Mouse (Mus musculus) midbrain, embryonic 15.5 days (tissue): ENCODE results near the gene Prrt4. TPM values are rescaled to one million over a fixed set of nuclear protein-coding genes. Genes with fewer than 3 reads are reported as not detected.

Experiments used
- ATAC-seq: fragments of 200-750 bp; cut with Nextera tagmentation; replicated peaks from 2 replicates; pipeline ENCODE4 v1.8.0; 2017; ENCODE audit warnings: moderate TSS enrichment
- H3K27ac ChIP-seq: fragments of 300-500 bp; sonication (generic); 2 replicates; pipeline ENCODE4 v1.5.1; 2015; ENCODE audit warnings: mild to moderate bottlenecking, inconsistent platforms
- H3K27me3 ChIP-seq: fragments of 300-500 bp; sonication (generic); replicated peaks from 2 replicates; pipeline ENCODE4 v1.6.1; 2015; ENCODE audit warnings: inconsistent platforms
- H3K36me3 ChIP-seq: fragments of 300-500 bp; sonication (generic); replicated peaks from 2 replicates; pipeline ENCODE4 v1.6.1; 2015; ENCODE audit warnings: inconsistent platforms
- H3K4me1 ChIP-seq: fragments of 300-500 bp; sonication (generic); 2 replicates; pipeline ENCODE4 v1.6.1; 2015; ENCODE audit warnings: inconsistent platforms
- H3K4me2 ChIP-seq: fragments of 300-500 bp; sonication (generic); 2 replicates; pipeline ENCODE4 v1.6.1; 2015; ENCODE audit warnings: inconsistent platforms, mild to moderate bottlenecking, moderate library complexity
- H3K4me3 ChIP-seq: fragments of 300-500 bp; sonication (generic); 2 replicates; pipeline ENCODE4 v1.5.1; 2015; ENCODE audit warnings: mild to moderate bottlenecking, inconsistent platforms
- H3K9ac ChIP-seq: fragments of 300-500 bp; sonication (generic); 2 replicates; pipeline ENCODE4 v1.6.1; 2015; ENCODE audit warnings: mild to moderate bottlenecking, inconsistent platforms
- H3K9me3 ChIP-seq: fragments of 300-500 bp; sonication (generic); 2 replicates; pipeline ENCODE4 v1.6.1; 2016; ENCODE audit warnings: inconsistent platforms
- WGBS: fragments of 180-500 bp; shearing (Covaris S2); methylation state at CpG from one replicate; pipeline ENCODE4 v1.1.7; 2015; ENCODE audit warnings: mixed read lengths; 5-methylcytosine and 5-hydroxymethylcytosine counted together
- polyA plus RNA-seq: library from polyadenylated mRNA; unstranded; fragments of >200 nt; fragmentation: Nextera tagmentation; extraction: Ambion mirVana; gene quantifications from 2 replicates; pipeline ENCODE4 v1.2.1, GENCODE M21; 2015

Gene Prrt4
- polyA plus RNA-seq, 1 experiment from 2014 or later, result 10.7 TPM

DNA sequence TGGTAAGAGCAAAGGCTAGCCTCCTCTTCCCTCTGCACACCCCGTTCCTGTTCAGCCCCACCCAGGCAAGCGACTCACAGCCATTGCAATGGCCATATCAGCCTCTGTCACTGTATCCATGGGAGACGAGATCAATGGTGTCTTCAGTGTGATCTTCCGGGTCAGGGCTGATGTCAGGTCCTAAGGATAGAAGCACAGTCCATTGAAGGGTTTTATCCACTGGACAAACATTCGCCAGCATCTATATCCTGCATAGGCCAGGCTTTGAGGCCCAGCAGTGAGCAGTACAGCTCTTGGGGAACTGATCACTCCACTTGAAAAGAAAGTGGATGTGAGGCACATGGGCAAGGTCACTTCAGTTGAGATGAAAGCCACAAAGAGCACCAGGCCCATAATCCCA lies 27.6 kb upstream of the Prrt4 start:
- Histone ChIP-seq H3K9ac (no peak overlapping the region), H3K36me3 (peaks cover 13% of the 10 kb centered on the region; the same call in 1 of the 2 replicates), H3K27ac (no peak overlapping the region), H3K4me3 (no peak overlapping the region), H3K4me2 (no peak overlapping the region), H3K9me3 (no peaks in the 10 kb centered on the region), H3K4me1 (peaks cover 24% of the 10 kb centered on the region), H3K27me3 (no peaks in the 10 kb centered on the region)
- no peak for ATAC-seq
- 83% methylated on average over 5 of the region's 5 CpGs for WGBS

DNA sequence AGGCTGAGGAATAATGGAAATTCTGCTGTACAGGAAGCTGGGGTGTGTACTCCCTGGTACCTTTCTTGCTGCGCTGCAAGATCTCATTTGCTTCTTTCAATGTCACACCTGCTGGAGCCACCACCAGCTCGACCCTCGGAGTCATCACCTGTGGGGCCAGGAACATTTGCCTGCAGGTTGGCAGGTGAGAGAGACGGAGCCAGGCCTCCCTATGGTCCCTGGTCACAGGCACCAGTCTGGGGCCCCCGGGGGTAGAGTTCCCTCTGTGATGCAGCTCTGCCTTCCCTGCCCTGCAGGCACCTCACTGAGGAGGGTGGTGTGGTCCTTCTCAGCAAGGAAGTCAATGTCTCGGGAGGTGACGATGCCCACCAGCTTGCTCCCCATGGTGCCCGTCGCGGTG lies 26.6 kb upstream of the Prrt4 start:
- no peak overlapping the region for H3K27ac ChIP-seq
- no peaks in the 10 kb centered on the region for H3K27me3 ChIP-seq
- H3K9me3 ChIP-seq, result no peaks in the 10 kb centered on the region
- peaks cover 13% of the 10 kb centered on the region; the same call in 1 of the 2 replicates for H3K36me3 ChIP-seq
- H3K9ac ChIP-seq, result no peak overlapping the region
- whole genome bisulfite sequencing, result 95% methylated on average over 10 of the region's 10 CpGs
- ATAC-seq, result no peak
- no peak overlapping the region for H3K4me3 ChIP-seq
- no peak overlapping the region for H3K4me2 ChIP-seq
- peaks cover 18% of the 10 kb centered on the region for H3K4me1 ChIP-seq

DNA sequence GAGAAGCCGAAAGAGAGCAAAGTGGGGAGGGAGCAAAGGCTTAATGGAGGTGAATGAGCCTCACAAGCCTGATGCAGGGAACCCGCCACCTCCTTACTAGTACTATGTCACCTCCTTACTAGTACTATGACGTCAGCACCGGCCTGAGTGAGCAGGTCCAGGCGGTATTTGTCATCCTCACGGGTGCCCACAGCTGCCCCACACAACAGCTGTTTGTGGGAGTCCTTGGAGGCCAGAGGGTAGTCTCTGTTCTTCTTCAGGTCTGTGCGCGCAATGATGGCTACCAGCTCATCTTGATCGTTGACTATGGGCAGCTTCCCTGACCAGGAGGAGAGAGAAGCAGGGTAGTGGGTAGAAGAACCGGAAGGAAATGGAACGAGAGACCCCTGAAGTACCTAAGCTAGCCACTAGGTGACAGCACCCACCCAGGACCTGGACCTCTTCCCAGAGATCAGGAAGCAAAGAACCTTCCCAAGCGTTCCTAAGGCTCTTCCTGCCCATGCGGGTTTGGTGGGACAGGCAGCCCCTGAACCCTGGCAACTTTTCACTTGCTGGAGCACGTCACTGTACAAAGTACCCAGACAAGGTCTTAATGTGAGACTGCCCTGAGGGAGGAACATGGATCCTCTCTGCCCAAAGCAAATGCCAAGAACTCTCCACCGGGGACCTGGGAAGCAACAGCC lies 25.7 kb upstream of the Prrt4 start:
- H3K27me3 ChIP-seq, result no peaks in the 10 kb centered on the region
- peaks cover 10% of the 10 kb centered on the region for H3K4me1 ChIP-seq
- ATAC-seq, result peak; percentile 28; the same call in 1 of the 2 replicates
- no peak overlapping the region for H3K4me2 ChIP-seq
- H3K4me3 ChIP-seq, result no peak overlapping the region
- no peak overlapping the region for H3K9ac ChIP-seq
- H3K27ac ChIP-seq, result no peak overlapping the region
- WGBS, result 57% methylated on average over 15 of the region's 15 CpGs
- H3K9me3 ChIP-seq, result no peaks in the 10 kb centered on the region
- peaks cover 16% of the 10 kb centered on the region; the same call in 1 of the 2 replicates for H3K36me3 ChIP-seq

DNA sequence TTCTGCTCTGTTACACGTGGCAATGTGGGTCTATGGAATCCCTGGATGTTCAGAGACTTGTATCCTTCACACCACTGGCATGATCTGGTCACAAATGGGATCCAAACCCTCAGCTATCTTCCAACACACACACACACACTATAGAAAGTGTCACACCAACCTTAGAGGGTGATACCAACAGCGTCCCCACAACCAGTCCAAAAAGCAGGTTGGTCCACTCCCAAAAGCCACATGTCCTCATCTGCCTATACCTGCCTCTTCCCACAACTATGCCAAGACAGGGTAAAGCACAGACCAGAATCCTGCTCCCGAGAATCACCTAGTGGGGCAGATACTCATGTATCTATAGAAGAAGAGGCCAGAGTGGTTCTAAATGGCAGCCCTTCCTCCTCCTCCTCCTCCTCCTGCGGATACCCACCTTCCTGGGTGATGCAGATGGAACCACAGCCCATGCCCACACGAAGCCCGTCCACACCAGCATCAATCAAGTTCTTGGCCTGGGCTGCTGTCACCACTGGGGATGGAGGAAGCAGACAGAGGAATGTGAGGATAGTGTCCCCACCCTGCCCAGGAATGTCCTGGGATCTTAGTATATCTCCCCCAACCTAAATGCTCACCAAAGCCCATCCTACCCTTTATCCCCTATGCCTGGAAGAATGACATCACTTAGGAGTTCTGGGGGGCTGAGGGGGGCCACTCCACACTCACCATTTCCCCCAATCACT lies 24.6 kb upstream of the Prrt4 start:
- Histone ChIP-seq H3K9ac (no peak overlapping the region), H3K4me1 (peaks cover 10% of the 10 kb centered on the region), H3K36me3 (peaks cover 16% of the 10 kb centered on the region; the same call in 1 of the 2 replicates), H3K4me3 (no peak overlapping the region), H3K9me3 (no peaks in the 10 kb centered on the region), H3K27ac (no peak overlapping the region), H3K27me3 (0 out of 2 replicates have a peak, but pooled peaks cover 3% of the 10 kb centered on the region), H3K4me2 (no peak overlapping the region)
- no peak for ATAC-seq
- whole genome bisulfite sequencing, result 91% methylated on average over 6 of the region's 6 CpGs

DNA sequence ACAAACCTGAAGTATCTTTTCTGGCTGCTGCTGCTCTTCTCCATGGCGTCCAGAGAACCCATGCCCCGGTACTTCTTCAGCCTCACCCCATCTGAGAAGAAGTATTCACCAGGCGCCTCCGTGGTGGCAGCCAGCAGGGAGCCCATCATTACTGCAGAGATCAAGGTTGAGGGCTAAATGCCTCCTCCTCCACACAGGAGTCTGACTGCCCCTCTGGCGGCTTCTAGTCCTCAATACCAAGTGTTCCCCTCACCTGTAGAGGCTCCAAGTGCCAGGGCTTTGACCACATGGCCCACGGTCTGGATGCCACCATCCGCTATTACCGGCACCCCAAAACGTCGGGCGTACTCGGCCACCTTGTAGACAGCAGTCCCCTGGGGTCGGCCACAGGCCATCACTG lies 23.7 kb upstream of the Prrt4 start:
- WGBS, result 92% methylated on average over 13 of the region's 13 CpGs
- Histone ChIP-seq H3K36me3 (peaks cover 16% of the 10 kb centered on the region; the same call in 1 of the 2 replicates), H3K27me3 (0 out of 2 replicates have a peak, but pooled peaks cover 3% of the 10 kb centered on the region), H3K9me3 (no peaks in the 10 kb centered on the region), H3K4me3 (no peak overlapping the region), H3K4me1 (peaks cover 13% of the 10 kb centered on the region), H3K9ac (no peak overlapping the region), H3K27ac (no peak overlapping the region), H3K4me2 (no peak overlapping the region)
- ATAC-seq, result no peak

DNA sequence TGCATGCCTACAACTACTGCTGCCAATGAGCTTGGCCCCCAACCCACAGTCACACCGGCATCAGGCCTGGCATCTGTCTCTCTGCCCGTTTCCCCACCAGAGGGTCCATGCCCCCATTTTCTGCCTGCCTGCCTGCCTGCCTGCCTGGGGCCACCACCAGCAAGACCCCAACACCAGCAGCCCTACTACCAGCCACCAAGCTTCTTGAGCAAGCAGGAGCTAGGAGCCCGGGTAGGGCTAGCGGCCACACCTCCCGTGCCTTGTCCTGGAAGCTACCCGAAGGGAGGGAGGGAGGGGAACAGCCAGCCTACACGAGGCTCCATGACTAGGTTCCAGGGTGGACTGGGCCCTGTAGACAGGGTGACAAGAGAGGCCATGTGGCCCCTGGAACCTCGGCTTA lies 22.6 kb upstream of the Prrt4 start:
- Histone ChIP-seq H3K4me1 (peaks cover 18% of the 10 kb centered on the region), H3K27me3 (0 out of 2 replicates have a peak, but pooled peaks cover 3% of the 10 kb centered on the region), H3K4me2 (no peak overlapping the region), H3K9ac (no peak overlapping the region), H3K9me3 (no peaks in the 10 kb centered on the region), H3K4me3 (no peak overlapping the region), H3K27ac (no peak overlapping the region), H3K36me3 (peaks cover 16% of the 10 kb centered on the region; the same call in 1 of the 2 replicates)
- WGBS, result 83% methylated on average over 8 of the region's 8 CpGs
- no peak for ATAC-seq

DNA sequence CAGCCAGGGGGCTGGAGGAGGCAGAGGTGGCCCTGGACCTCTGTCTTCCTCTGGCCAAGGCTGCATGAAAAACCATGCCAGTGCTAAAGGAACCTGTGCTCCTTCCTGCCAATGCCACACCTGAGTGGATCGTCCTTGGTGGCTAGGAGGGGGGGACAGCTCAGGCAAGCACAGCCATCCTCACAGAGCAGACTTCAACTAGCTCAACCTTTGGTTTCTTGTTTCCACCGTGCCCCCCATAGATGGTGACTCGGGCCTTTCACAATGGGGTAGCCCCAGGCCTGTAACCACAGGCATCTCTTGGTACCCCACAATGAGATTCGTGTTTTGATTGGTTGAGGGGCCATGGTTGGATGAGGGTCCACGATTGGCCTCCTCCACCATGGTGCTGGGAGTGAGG lies 22.0 kb upstream of the Prrt4 start:
- 0 out of 2 replicates have a peak, but pooled peaks cover 3% of the 10 kb centered on the region for H3K27me3 ChIP-seq
- H3K9me3 ChIP-seq, result no peaks in the 10 kb centered on the region
- no peak overlapping the region for H3K4me3 ChIP-seq
- H3K36me3 ChIP-seq, result peaks cover 16% of the 10 kb centered on the region; the same call in 1 of the 2 replicates
- peaks cover 18% of the 10 kb centered on the region for H3K4me1 ChIP-seq
- no peak for ATAC-seq
- H3K27ac ChIP-seq, result no peak overlapping the region
- WGBS, result 96% methylated on average over 5 of the region's 5 CpGs
- H3K4me2 ChIP-seq, result no peak overlapping the region
- H3K9ac ChIP-seq, result no peak overlapping the region

DNA sequence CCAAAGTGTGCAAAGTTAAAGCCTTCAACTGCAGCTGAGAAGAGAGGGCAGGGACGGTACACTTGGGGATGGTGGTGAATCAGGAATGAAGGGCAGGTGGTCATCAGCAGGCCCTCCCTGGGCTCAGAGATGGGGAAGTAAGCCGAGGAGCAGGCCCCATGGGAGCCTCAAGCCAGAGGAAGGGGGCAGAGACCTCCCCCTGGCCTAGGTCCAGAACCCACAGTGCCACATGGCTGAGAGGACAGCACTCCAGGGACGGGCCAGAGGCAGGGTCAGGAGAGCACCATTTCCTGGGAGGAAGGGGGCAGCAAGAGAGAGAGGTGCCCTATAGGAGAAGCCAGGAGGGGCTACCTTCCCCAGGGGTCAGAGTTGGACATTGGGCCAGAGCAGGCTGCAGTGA lies 21.1 kb upstream of the Prrt4 start:
- Histone ChIP-seq H3K4me3 (no peak overlapping the region), H3K27me3 (0 out of 2 replicates have a peak, but pooled peaks cover 3% of the 10 kb centered on the region), H3K4me2 (no peak overlapping the region), H3K27ac (no peak overlapping the region), H3K36me3 (0 out of 2 replicates have a peak, but pooled peaks cover 10% of the 10 kb centered on the region), H3K9me3 (no peaks in the 10 kb centered on the region), H3K4me1 (peaks cover 18% of the 10 kb centered on the region), H3K9ac (no peak overlapping the region)
- no peak for ATAC-seq
- 54% methylated on average over 3 of the region's 3 CpGs for WGBS

DNA sequence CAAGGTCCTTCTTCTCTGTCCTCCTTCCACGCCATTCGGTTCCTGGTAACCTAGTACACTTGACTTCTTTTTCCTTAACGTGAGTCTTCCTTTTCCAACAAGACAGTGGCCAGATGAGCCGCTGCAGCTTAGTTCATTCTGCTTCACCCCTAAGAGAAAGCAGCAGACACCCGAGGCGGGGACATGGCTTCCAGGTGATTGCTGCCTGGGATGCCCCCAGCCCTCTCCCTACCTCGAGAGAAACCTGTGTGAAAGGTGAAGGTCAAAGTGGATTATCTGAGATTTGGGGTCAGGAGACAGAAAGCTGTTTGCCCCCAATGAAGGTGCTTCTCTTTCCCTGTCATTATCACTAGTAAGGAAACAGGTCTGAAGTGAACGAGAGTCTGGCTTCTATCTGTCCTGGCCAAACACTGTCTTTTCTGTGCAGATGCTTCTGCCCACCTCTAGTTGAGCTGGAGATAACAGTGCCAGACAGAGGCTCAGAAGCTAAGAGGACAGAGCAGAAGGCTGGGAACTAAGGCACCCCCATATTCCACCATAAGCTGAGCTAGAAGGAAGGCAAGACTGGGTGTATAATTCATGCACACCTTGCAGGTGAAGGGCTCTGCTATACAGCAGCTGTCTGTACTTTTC lies 20.0 kb upstream of the Prrt4 start:
- ATAC-seq, result no peak
- 0 out of 2 replicates have a peak, but pooled peaks cover 10% of the 10 kb centered on the region for H3K36me3 ChIP-seq
- no peak overlapping the region for H3K27ac ChIP-seq
- peak overlapping the region; percentile 57 for H3K4me2 ChIP-seq
- H3K4me1 ChIP-seq, result peaks cover 18% of the 10 kb centered on the region
- 40% methylated on average over 8 of the region's 8 CpGs for WGBS
- H3K9me3 ChIP-seq, result no peaks in the 10 kb centered on the region
- H3K27me3 ChIP-seq, result 0 out of 2 replicates have a peak, but pooled peaks cover 3% of the 10 kb centered on the region
- H3K9ac ChIP-seq, result peak overlapping the region; percentile 31
- peak overlapping the region; percentile 32 for H3K4me3 ChIP-seq

DNA sequence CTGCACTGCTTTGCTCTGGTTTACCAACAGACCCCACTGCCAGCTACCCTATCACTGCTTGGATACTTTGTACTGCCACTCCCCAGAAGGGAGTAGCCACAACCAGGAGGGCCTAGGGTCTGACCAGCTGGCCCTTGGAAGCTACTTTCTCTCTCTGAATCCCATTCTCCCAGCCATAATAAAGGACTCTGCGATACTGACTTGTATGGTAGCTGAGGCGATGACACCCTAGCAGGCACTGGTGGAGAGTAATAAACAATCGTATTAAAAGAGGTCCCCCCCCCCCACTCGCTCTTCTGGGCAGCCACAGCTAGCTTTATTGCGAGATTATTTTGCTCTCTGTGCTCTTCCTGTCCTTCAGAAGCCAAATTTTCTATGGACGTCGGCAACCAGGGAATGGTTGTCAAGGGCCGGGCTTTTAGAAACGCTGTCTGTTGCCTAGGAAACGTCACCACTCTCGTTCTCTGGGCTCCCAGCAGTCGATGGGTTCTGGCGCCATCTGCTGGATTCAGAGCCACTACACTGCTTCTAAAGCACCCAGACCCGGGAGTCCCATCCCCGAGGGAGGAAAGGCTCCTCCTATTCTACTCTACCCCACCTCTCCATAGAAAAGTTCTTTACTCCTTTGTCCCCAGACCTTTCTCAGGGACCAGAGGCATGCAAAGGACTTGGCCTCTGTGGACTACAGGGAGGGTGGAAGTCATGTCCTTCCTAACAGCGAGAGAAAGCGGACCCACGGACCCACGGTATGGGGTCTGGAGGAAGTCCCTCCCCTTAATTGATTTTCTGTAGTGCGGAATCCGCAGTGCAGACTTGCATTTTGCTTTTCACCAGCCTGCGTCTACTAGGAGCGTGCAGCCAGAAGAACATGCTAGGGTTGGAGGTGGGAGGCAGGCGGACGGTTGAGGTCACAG lies 19.2 kb upstream of the Prrt4 start:
- Histone ChIP-seq H3K9me3 (no peaks in the 10 kb centered on the region), H3K27ac (peak overlapping the region; percentile 76; the same call in 1 of the 2 replicates), H3K4me3 (peak overlapping the region; percentile 32), H3K27me3 (0 out of 2 replicates have a peak, but pooled peaks cover 3% of the 10 kb centered on the region), H3K4me2 (peak overlapping the region; percentile 57), H3K36me3 (0 out of 2 replicates have a peak, but pooled peaks cover 8% of the 10 kb centered on the region), H3K9ac (peak overlapping the region; percentile 31), H3K4me1 (peaks cover 18% of the 10 kb centered on the region)
- ATAC-seq, result peak; percentile 89
- WGBS, result 7% methylated on average over 25 of the region's 25 CpGs
